Mouse (Mus musculus): ENCODE results near the gene Rag2.
A peak's percentile ranks its signal among the peaks of the same experiment; 100 is the strongest.

The Rag2 gene

DNA sequence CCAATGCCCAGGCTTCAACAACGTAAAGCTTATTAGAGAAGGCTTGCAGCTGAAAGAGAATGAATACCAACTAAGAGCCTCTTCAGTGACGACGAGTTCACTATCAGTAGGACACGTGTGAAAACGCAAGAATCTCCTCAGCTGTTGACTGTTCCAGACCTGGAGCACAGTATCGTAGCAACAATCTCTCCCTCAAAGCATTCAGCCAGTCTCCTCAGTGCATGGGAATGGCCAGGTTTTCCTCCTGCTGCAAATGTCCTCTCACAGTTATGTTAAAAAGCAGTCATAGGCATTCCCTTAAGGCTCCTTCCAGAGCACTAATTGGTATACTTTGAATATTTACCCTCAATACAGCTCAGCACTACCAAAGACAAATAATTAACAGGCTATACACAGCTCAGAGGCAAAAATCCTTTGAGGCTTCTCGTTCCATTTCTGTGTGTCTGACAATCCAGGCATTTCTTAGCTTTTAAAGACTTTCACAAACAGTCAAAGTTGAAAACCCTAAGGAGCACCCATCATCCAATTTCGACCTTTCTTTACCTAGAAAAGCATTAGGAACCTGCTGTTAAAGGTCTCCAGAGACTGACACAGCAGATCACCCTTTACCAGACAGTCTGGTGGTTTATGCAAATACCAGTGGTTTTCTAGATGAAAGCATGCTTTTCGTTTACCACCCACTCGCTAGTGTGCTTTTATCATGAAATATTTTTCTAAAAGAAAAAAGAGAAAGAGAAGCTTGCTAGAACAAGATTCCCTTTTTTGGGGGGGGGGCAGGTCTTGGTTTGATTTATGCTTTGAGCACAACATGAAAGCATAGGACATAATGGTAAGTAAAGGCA, 8.8 kb upstream of the Rag2 start:
- Histone ChIP-seq H3K4me3 (replicated peaks; ENCODE audit: low read length) (no peak overlapping the region), H3K4me1 (replicated peaks; ENCODE audit: low read depth, low read length) (no peaks in the 10 kb centered on the region)
- TF ChIP-seq NANOG (IDR thresholded peaks at IDR 0.05; ENCODE audit: borderline replicate concordance, low read length) (no peak), CTCF (conservative IDR thresholded peaks at IDR 0.05; ENCODE audit: low read length) (no peak), POU5F1 (IDR thresholded peaks at IDR 0.05; ENCODE audit: borderline replicate concordance, low read length) (no peak)

DNA sequence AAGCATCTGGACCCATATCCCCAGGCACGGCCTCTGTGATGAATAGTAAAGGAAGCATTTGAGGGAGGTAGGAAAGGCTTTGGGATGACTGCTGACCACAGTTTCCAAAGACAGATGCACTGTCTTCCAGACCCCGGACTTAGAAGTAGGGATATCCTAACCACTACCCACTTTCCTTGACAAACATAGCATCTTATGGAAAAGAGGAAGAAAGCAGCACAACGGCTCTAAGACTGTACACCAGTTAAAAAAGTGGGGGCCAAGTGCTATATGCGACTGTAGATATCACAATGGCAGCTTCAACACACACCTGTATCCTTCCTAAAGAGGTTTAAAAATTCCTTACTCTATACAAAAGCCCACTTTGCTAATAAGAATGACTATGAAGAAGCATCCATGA, 6.1 kb upstream of the Rag2 start:
- Histone ChIP-seq H3K9me3 (ENCODE audit: low read length) (no peaks in the 10 kb centered on the region), H3K4me3 (replicated peaks; ENCODE audit: low read length) (no peak overlapping the region), H3K36me3 (ENCODE audit: insufficient read depth, low read length) (no peaks in the 10 kb centered on the region), H3K4me1 (replicated peaks; ENCODE audit: low read depth, low read length) (no peaks in the 10 kb centered on the region), H3K27me3 (ENCODE audit: insufficient read depth, low read length) (no peaks in the 10 kb centered on the region)
- TF ChIP-seq POU5F1 (IDR thresholded peaks at IDR 0.05; ENCODE audit: borderline replicate concordance, low read length): no peak
- TF ChIP-seq CTCF (conservative IDR thresholded peaks at IDR 0.05; ENCODE audit: low read length): no peak
- no peak for TF ChIP-seq NANOG (IDR thresholded peaks at IDR 0.05; ENCODE audit: borderline replicate concordance, low read length)

More for the DNA sequence above, 8.8 kb upstream of the Rag2 start:
- Histone ChIP-seq H3K36me3 (ENCODE audit: insufficient read depth, low read length) (no peaks in the 10 kb centered on the region), H3K27me3 (ENCODE audit: insufficient read depth, low read length) (no peaks in the 10 kb centered on the region), H3K9me3 (ENCODE audit: low read length) (no peaks in the 10 kb centered on the region)

- Histone ChIP-seq H3K4me3 (replicated peaks; ENCODE audit: low read length) (no peak overlapping the region), H3K36me3 (ENCODE audit: insufficient read depth, low read length) (no peaks in the 10 kb centered on the region), H3K27me3 (ENCODE audit: insufficient read depth, low read length) (no peaks in the 10 kb centered on the region), H3K9me3 (ENCODE audit: low read length) (no peaks in the 10 kb centered on the region), H3K4me1 (replicated peaks; ENCODE audit: low read depth, low read length) (no peaks in the 10 kb centered on the region)
- TF ChIP-seq POU5F1 (IDR thresholded peaks at IDR 0.05; ENCODE audit: borderline replicate concordance, low read length): no peak
- TF ChIP-seq CTCF (conservative IDR thresholded peaks at IDR 0.05; ENCODE audit: low read length): no peak
- no peak for TF ChIP-seq NANOG (IDR thresholded peaks at IDR 0.05; ENCODE audit: borderline replicate concordance, low read length)
Measured at GRCm38 (mm10) chr2:101620899-101621298, 3.6 kb upstream of the Rag2 start.

DNA sequence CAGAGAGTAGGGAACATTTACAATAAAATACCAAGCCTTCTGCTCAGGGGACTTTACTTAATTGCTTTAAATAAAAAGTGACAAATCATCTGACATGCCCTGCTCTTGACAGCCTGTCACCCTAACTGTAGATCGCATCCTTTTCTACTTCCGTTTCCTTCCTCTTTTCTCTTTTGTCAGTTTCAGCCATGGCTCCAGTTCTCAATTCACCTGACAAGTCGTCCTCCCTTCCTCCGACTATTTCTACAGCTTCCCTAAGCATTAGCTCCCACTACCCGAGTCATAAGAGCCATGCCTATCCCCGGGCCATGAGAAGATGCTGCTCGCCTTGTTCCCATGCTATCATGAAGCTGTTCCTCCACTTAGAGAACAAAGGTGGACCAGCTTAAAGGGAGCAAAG, 2.9 kb upstream of the Rag2 start:
- Histone ChIP-seq H3K9me3 (ENCODE audit: low read length) (no peaks in the 10 kb centered on the region), H3K4me1 (replicated peaks; ENCODE audit: low read depth, low read length) (no peaks in the 10 kb centered on the region), H3K36me3 (ENCODE audit: insufficient read depth, low read length) (no peaks in the 10 kb centered on the region), H3K27me3 (ENCODE audit: insufficient read depth, low read length) (no peaks in the 10 kb centered on the region), H3K4me3 (replicated peaks; ENCODE audit: low read length) (no peak overlapping the region)
- TF ChIP-seq CTCF (conservative IDR thresholded peaks at IDR 0.05; ENCODE audit: low read length) (no peak), NANOG (IDR thresholded peaks at IDR 0.05; ENCODE audit: borderline replicate concordance, low read length) (no peak), POU5F1 (IDR thresholded peaks at IDR 0.05; ENCODE audit: borderline replicate concordance, low read length) (no peak)

- 0 out of 2 replicates have a peak, but pooled peaks cover under 1% of the 10 kb centered on the region for H3K4me1 ChIP-seq (replicated peaks; ENCODE audit: low read depth, low read length)
- TF ChIP-seq POU5F1 (IDR thresholded peaks at IDR 0.05; ENCODE audit: borderline replicate concordance, low read length) (no peak), NANOG (IDR thresholded peaks at IDR 0.05; ENCODE audit: borderline replicate concordance, low read length) (no peak), CTCF (conservative IDR thresholded peaks at IDR 0.05; ENCODE audit: low read length) (no peak)
- H3K9me3 ChIP-seq (ENCODE audit: low read length): no peaks in the 10 kb centered on the region
- H3K4me3 ChIP-seq (replicated peaks; ENCODE audit: low read length): no peak overlapping the region
- no peaks in the 10 kb centered on the region for H3K27me3 ChIP-seq (ENCODE audit: insufficient read depth, low read length)
- no peaks in the 10 kb centered on the region for H3K36me3 ChIP-seq (ENCODE audit: insufficient read depth, low read length)
Measured at GRCm38 (mm10) chr2:101623042-101623441, 1.5 kb upstream of the Rag2 start.

DNA sequence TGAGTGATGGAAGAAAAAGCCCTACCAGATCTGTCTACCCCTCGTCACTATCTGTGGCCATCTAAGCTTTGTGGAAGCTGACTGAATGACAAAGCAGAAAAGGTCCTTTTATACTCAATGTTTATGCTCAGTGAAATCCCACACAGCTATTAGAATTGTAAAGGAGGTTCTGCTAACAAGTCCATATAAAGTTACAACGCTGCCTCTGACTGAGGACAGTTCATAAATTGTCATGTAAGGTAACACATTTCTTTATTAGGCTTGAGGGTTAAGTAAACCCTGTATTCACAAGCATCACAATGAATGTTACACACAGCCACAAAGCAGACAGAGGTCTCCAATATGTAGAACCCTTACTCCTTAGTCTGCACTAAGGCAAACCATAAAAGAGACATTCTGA, 507 bp upstream of the Rag2 start:
- Histone ChIP-seq H3K4me1 (replicated peaks; ENCODE audit: low read depth, low read length) (0 out of 2 replicates have a peak, but pooled peaks cover 2% of the 10 kb centered on the region), H3K4me3 (replicated peaks; ENCODE audit: low read length) (no peak overlapping the region), H3K27me3 (ENCODE audit: insufficient read depth, low read length) (no peaks in the 10 kb centered on the region), H3K36me3 (ENCODE audit: insufficient read depth, low read length) (no peaks in the 10 kb centered on the region), H3K9me3 (ENCODE audit: low read length) (no peaks in the 10 kb centered on the region)
- TF ChIP-seq CTCF (conservative IDR thresholded peaks at IDR 0.05; ENCODE audit: low read length) (no peak), POU5F1 (IDR thresholded peaks at IDR 0.05; ENCODE audit: borderline replicate concordance, low read length) (no peak), NANOG (IDR thresholded peaks at IDR 0.05; ENCODE audit: borderline replicate concordance, low read length) (no peak)

- Histone ChIP-seq H3K4me1 (replicated peaks; ENCODE audit: low read depth, low read length) (0 out of 2 replicates have a peak, but pooled peaks cover 2% of the 10 kb centered on the region), H3K9me3 (ENCODE audit: low read length) (no peaks in the 10 kb centered on the region), H3K27me3 (ENCODE audit: insufficient read depth, low read length) (no peaks in the 10 kb centered on the region), H3K36me3 (ENCODE audit: insufficient read depth, low read length) (no peaks in the 10 kb centered on the region), H3K4me3 (replicated peaks; ENCODE audit: low read length) (no peak overlapping the region)
- TF ChIP-seq CTCF (conservative IDR thresholded peaks at IDR 0.05; ENCODE audit: low read length): no peak
- TF ChIP-seq NANOG (IDR thresholded peaks at IDR 0.05; ENCODE audit: borderline replicate concordance, low read length): no peak
- TF ChIP-seq POU5F1 (IDR thresholded peaks at IDR 0.05; ENCODE audit: borderline replicate concordance, low read length): no peak
Measured at GRCm38 (mm10) chr2:101627227-101627626, 2.7 kb downstream of the Rag2 start.

- Histone ChIP-seq H3K4me1 (replicated peaks; ENCODE audit: low read depth, low read length) (0 out of 2 replicates have a peak, but pooled peaks cover 2% of the 10 kb centered on the region), H3K4me3 (replicated peaks; ENCODE audit: low read length) (peak overlapping the region; percentile 85), H3K36me3 (ENCODE audit: insufficient read depth, low read length) (no peaks in the 10 kb centered on the region), H3K9me3 (ENCODE audit: low read length) (no peaks in the 10 kb centered on the region), H3K27me3 (ENCODE audit: insufficient read depth, low read length) (no peaks in the 10 kb centered on the region)
- no peak for TF ChIP-seq CTCF (conservative IDR thresholded peaks at IDR 0.05; ENCODE audit: low read length)
- TF ChIP-seq NANOG (IDR thresholded peaks at IDR 0.05; ENCODE audit: borderline replicate concordance, low read length): no peak
Measured at GRCm38 (mm10) chr2:101628297-101629236, 4.0 kb downstream of the Rag2 start.

All from E14TG2a.4 (cell line).